Mouse (Mus musculus) neural tube, embryonic 13.5 days (tissue): ENCODE measurements around the gene Atf6b. TPM values are rescaled to one million over a fixed set of nuclear protein-coding genes. Genes with fewer than 3 reads are reported as not detected.

Source experiments
- ATAC-seq: fragments of 200-750 bp; cut with Nextera tagmentation; 2 replicates; pipeline ENCODE4 v1.8.0; 2017; ENCODE audit warnings: low read depth, mild to moderate bottlenecking, moderate TSS enrichment, moderate library complexity
- H3K27ac ChIP-seq: fragments of 300-500 bp; sonication (generic); replicated peaks from 2 replicates; pipeline ENCODE4 v1.5.1; 2015; ENCODE audit warnings: moderate library complexity, mild to moderate bottlenecking, inconsistent platforms
- H3K27me3 ChIP-seq: fragments of 300-500 bp; sonication (generic); 2 replicates; pipeline ENCODE4 v1.6.1; 2015; ENCODE audit warnings: mild to moderate bottlenecking, inconsistent platforms
- H3K36me3 ChIP-seq: fragments of 300-500 bp; sonication (generic); 2 replicates; pipeline ENCODE4 v1.6.1; 2015; ENCODE audit warnings: mild to moderate bottlenecking, inconsistent platforms
- H3K4me1 ChIP-seq: fragments of 300-500 bp; sonication (generic); replicated peaks from 2 replicates; pipeline ENCODE4 v1.6.1; 2015; ENCODE audit warnings: inconsistent platforms
- H3K4me2 ChIP-seq: fragments of 300-500 bp; sonication (generic); 2 replicates; pipeline ENCODE4 v1.6.1; 2015; ENCODE audit warnings: inconsistent platforms, mild to moderate bottlenecking, moderate library complexity
- H3K4me3 ChIP-seq: fragments of 300-500 bp; sonication (generic); 2 replicates; pipeline ENCODE4 v1.5.1; 2015; ENCODE audit warnings: mild to moderate bottlenecking, inconsistent platforms
- H3K9ac ChIP-seq: fragments of 300-500 bp; sonication (generic); 2 replicates; pipeline ENCODE4 v1.6.1; 2015; ENCODE audit warnings: moderate library complexity, mild to moderate bottlenecking, inconsistent platforms
- H3K9me3 ChIP-seq: fragments of 300-500 bp; sonication (generic); 2 replicates; pipeline ENCODE4 v1.6.1; 2016; ENCODE audit warnings: inconsistent platforms
- WGBS: fragments of 180-500 bp; shearing (Covaris S2); methylation state at CpG from one replicate; pipeline ENCODE4 v1.1.7; 2015; 5-methylcytosine and 5-hydroxymethylcytosine counted together
- polyA plus RNA-seq: library from polyadenylated mRNA; unstranded; fragments of >200 nt; fragmentation: Nextera tagmentation; extraction: Ambion mirVana; gene quantifications from 2 replicates; pipeline ENCODE4 v1.2.1, GENCODE M21; 2015

Gene Atf6b
- polyA plus RNA-seq, 1 experiment from 2014 or later: 106 TPM

DNA sequence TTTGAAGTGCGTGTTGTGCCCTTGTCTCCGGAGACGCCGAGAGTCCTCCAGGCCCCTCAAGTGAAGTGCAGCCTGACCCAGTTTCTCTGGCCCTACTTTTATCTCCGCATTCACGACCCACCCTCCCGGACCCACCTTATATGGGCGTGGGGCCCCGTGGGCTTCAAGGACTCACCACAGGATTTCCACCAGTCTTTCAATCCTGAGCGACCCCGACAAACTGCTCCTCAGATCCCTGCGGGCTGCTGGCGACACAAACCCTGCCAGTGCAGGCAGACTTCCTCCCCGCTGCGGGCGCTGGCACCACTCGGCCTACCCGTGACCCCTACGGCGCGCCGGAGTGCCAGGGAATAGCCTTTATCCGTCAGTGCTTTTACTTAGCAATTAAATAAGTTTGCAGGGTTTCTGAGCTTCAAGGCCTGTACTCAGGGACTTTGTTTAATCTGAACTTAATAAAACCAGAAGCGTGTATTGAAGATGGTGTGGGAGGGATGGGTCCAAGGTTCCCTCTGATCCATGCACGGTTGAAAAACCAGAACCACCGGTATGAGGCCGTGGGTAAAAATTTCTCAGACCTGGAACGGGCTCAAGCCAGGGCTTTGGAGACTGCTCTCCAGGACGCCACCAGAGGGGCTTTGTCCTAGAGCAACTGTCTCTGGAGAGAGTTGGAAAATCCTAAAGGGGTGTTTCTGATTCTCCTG, 18.9 kb upstream of the Atf6b start, which contains the start of gene Ppt2:
TSS of gene Ppt2 (minus strand) at position 568 of the 701 bp plus-strand sequence.
- WGBS: 7% methylated on average over 29 of the region's 29 CpGs
- Histone ChIP-seq H3K27me3 (peaks cover 36% of the 10 kb centered on the region), H3K9me3 (no peaks in the 10 kb centered on the region), H3K4me1 (peaks cover 61% of the 10 kb centered on the region), H3K9ac (peak within 1 kb of the TSS; percentile 80), H3K4me3 (peak within 1 kb of the TSS; percentile 74), H3K4me2 (peak within 1 kb of the TSS; percentile 75), H3K27ac (peak within 1 kb of the TSS; percentile 94), H3K36me3 (peaks cover 13% of the 10 kb centered on the region)
- ATAC-seq: peak; percentile 6; the same call in 1 of the 2 replicates

DNA sequence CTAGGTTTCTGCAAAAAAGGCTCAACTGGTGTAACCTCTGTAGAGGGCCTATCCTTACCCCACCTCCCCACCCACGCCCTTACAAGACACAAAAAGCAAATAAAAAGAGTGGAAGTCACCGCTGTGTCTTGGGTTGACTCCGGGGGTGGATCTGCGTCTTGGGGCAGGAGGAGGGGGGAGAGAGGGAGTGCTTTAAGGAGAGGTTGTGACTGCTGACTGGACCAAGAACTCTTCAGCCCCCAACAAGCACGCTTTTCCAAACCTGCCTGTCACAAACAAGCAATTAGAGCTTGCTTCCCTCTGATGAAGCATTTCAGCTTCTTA, 18.3 kb upstream of the Atf6b start:
- ATAC-seq: no peak
- H3K4me3 ChIP-seq: peak overlapping the region; percentile 74
- H3K4me2 ChIP-seq: peak overlapping the region; percentile 75
- peaks cover 61% of the 10 kb centered on the region for H3K4me1 ChIP-seq
- no peaks in the 10 kb centered on the region for H3K9me3 ChIP-seq
- peaks cover 8% of the 10 kb centered on the region; the same call in 1 of the 2 replicates for H3K36me3 ChIP-seq
- H3K27ac ChIP-seq: peak overlapping the region; percentile 94
- peaks cover 41% of the 10 kb centered on the region for H3K27me3 ChIP-seq
- WGBS: 18% methylated on average over 5 of the region's 5 CpGs
- peak overlapping the region; percentile 80 for H3K9ac ChIP-seq

DNA sequence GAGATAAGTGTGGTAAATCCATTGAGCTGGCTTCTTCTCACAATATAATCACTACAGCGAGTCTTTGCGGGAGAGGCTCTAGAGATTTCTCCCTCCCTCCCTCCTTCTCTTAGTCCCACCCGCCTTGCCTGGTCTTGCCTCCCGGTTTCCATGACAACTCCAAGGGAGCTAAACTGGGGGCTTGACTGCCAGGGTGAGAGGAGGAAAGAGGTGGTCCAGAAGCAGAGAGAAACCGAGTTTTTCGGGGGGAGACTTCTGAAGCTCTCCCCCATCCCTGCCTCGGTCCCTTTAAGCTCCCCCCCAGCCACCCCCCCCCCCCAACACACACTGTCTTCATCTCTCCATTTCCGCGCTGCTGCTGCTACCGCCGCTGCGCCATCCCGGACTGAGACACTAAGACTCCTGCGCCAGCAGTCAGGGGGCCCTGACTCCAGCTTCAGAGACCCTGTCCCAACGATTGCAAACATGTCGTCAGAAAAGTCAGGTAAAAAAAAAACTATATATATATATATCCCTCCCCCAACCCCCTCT, 17.7 kb upstream of the Atf6b start, which contains the start of gene Prrt1:
TSS of gene Prrt1 (plus strand) at position 313 of the 531 bp plus-strand sequence.
- H3K36me3 ChIP-seq: peaks cover 5% of the 10 kb centered on the region; the same call in 1 of the 2 replicates
- peak within 1 kb of the TSS; percentile 74 for H3K4me3 ChIP-seq
- peaks cover 61% of the 10 kb centered on the region for H3K4me1 ChIP-seq
- peak within 1 kb of the TSS; percentile 94 for H3K27ac ChIP-seq
- peak within 1 kb of the TSS; percentile 80 for H3K9ac ChIP-seq
- peak; percentile 19; the same call in 1 of the 2 replicates for ATAC-seq
- 2% methylated on average over 16 of the region's 16 CpGs for WGBS
- H3K4me2 ChIP-seq: peak within 1 kb of the TSS; percentile 75
- H3K9me3 ChIP-seq: no peaks in the 10 kb centered on the region
- H3K27me3 ChIP-seq: peaks cover 47% of the 10 kb centered on the region

DNA sequence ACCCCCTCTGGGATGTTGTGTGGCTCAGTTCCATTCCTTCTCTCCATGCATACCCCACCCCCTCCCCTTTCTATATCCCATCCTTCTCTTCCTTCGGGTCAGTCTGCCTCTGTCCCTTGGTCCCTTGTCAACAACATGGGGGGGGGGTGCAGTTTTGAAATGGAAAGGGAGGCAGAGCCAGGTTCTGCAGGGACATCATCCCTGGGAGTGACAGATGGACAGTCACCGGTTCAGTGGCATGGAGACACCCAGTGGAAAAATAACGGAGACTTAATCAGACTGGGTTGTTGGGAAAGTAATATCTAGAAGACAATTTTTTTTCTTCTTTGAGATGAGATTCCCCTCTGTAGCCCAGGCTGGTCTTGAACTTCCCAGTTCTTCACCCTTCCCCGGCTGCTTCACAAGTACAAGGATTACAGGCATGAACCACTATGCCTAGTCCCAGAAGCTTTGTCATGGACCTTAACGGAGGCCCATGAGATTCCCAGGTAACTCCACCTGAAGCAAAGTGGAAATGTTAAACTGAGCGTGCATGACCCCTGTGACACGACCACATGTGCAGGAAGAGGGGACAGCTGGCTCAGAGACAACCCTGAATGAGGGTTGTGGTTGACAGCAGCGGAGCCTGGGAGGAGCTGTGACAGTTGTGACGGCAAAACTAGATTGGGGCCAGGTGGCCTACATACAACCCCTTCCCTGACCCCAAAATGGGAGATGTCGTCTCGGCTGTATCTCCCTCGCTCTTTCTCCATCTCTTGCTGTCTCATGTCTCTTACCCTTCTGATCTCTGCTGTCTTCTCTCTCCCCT, 16.9 kb upstream of the Atf6b start:
- Histone ChIP-seq H3K4me1 (peaks cover 61% of the 10 kb centered on the region), H3K27ac (0 out of 2 replicates have a peak overlapping the region, but pooled peaks have one; percentile 94), H3K27me3 (peaks cover 47% of the 10 kb centered on the region), H3K9ac (peak overlapping the region; percentile 80), H3K4me3 (peak overlapping the region; percentile 74), H3K4me2 (peak overlapping the region; percentile 75), H3K36me3 (peaks cover 4% of the 10 kb centered on the region; the same call in 1 of the 2 replicates), H3K9me3 (no peaks in the 10 kb centered on the region)
- WGBS: 17% methylated on average over 12 of the region's 12 CpGs
- no peak for ATAC-seq

DNA sequence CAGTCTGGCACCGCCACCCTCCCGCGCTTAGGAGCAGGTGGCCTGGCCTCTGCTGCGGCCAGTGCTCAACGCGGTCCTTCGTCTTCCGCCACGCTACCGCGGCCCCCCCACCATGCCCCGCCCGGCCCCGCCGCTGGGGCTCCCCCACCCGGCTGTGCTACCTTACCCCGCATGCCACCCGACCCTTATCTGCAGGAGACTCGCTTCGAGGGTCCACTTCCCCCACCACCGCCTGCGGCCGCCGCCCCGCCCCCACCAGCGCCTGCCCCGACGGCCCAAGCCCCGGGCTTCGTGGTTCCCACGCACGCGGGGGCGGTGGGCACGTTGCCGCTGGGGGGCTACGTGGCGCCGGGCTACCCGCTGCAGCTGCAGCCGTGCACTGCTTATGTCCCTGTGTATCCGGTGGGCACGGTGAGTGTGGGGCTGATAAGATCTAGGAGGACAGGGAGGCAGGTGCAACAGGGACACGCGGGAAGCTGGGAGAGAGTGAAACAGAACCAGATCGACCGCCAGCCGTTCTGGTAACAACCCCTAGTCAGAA, 16.1 kb upstream of the Atf6b start:
- ATAC-seq: no peak
- H3K9me3 ChIP-seq: no peaks in the 10 kb centered on the region
- H3K36me3 ChIP-seq: no peaks in the 10 kb centered on the region
- 3% methylated on average over 42 of the region's 48 CpGs for WGBS
- peaks cover 58% of the 10 kb centered on the region for H3K4me1 ChIP-seq
- peak overlapping the region; percentile 75 for H3K4me2 ChIP-seq
- peak overlapping the region; percentile 55 for H3K9ac ChIP-seq
- H3K27ac ChIP-seq: no peak overlapping the region
- H3K4me3 ChIP-seq: peak overlapping the region; percentile 74
- H3K27me3 ChIP-seq: peaks cover 47% of the 10 kb centered on the region

DNA sequence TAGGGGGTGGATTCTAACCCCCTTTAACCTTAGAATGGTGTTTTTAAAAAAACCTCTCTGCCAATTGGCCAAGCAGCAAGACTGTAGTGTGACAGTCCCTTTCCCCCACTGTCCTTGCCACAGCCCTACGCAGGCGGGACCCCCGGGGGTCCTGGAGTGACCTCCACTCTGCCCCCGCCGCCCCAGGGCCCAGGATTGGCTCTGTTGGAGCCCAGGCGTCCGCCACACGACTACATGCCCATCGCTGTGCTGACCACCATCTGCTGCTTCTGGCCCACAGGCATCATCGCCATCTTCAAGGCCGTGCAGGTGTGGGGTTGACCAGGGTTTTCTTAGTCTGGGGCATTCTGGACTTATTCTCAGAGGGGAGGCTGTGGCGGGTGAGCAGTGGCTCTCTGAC, 15.3 kb upstream of the Atf6b start:
- H3K4me3 ChIP-seq: peak overlapping the region; percentile 74
- ATAC-seq: no peak
- H3K9ac ChIP-seq: peak overlapping the region; percentile 67
- H3K27ac ChIP-seq: no peak overlapping the region
- peak overlapping the region; percentile 75 for H3K4me2 ChIP-seq
- H3K36me3 ChIP-seq: no peaks in the 10 kb centered on the region
- H3K9me3 ChIP-seq: no peaks in the 10 kb centered on the region
- H3K27me3 ChIP-seq: peaks cover 47% of the 10 kb centered on the region
- 3% methylated on average over 12 of the region's 12 CpGs for WGBS
- H3K4me1 ChIP-seq: peaks cover 50% of the 10 kb centered on the region

DNA sequence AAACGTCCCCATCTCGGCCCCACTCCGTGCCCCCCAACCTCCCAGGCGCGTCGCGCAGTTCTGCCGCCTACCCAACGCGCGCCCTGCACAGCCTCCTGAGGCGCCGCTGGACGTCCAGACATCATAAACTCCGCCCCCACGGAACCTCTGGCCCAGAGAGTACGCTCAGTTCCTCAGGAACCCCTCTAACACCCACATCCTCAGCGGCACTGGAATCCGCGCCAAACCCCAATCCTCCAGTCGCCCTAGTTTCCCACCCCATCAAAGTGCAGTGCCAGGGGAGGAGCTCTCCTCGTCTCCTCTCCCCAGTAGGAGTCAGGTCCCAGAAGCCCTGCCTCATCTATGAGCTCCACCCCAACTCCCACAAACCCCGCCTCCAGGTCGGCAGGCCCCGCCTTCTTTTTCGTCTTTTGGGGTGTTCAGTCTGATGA, 14.7 kb upstream of the Atf6b start:
- Histone ChIP-seq H3K4me2 (peak overlapping the region; percentile 75), H3K36me3 (no peaks in the 10 kb centered on the region), H3K9ac (peak overlapping the region; percentile 67), H3K9me3 (no peaks in the 10 kb centered on the region), H3K4me1 (peaks cover 49% of the 10 kb centered on the region), H3K27ac (no peak overlapping the region), H3K27me3 (peaks cover 51% of the 10 kb centered on the region), H3K4me3 (peak overlapping the region; percentile 74)
- ATAC-seq: no peak
- WGBS: 1% methylated on average over 26 of the region's 26 CpGs

DNA sequence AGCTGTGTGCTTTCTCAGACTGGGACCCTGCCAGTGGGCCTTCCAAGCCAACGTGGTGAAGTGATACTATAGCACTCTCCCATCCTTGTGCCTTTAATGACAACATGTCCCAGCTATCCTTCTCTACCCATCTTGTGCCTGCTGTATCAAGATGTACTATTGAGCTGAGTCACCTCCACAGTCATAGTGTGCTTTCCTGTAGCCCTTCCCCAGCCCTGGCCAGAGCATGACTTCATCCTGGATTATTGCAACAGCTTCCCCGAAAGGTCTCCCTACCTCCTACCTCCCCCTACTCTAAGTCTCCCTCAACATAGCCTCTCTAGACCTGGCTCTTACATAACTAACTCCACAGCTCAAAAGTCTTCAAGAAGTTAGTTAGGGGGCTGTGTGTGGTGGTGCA, 11.3 kb upstream of the Atf6b start:
- Histone ChIP-seq H3K4me1 (peaks cover 27% of the 10 kb centered on the region), H3K9me3 (no peaks in the 10 kb centered on the region), H3K9ac (no peak overlapping the region), H3K4me2 (no peak overlapping the region), H3K27ac (no peak overlapping the region), H3K27me3 (peaks cover 39% of the 10 kb centered on the region), H3K4me3 (no peak overlapping the region), H3K36me3 (no peaks in the 10 kb centered on the region)
- 72% methylated on average over 2 of the region's 2 CpGs for WGBS
- no peak for ATAC-seq

DNA sequence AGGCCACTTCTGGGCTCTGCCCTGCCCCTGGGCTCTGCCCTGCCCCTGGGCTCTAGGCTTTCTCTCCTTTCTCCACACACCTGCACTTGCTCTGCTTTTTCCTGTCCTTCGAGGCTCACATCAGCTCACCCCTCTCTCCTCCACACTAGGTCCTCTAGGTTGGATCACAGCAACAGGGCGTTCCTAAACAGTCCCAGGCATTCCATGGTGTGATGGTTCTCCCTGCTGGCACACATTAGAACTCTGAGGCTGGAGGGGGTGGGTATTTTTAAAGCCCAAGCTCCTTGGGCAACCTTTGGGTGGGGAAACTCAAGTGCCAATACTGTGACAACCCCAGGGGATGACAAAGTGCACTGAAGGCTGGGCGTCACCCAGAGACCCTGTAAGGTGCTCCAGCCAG, 9.5 kb upstream of the Atf6b start:
- Histone ChIP-seq H3K27ac (no peak overlapping the region), H3K4me1 (peaks cover 17% of the 10 kb centered on the region), H3K4me2 (no peak overlapping the region), H3K36me3 (no peaks in the 10 kb centered on the region), H3K27me3 (peaks cover 21% of the 10 kb centered on the region), H3K4me3 (no peak overlapping the region), H3K9me3 (no peaks in the 10 kb centered on the region), H3K9ac (no peak overlapping the region)
- WGBS: 67% methylated on average over 3 of the region's 3 CpGs
- no peak for ATAC-seq

DNA sequence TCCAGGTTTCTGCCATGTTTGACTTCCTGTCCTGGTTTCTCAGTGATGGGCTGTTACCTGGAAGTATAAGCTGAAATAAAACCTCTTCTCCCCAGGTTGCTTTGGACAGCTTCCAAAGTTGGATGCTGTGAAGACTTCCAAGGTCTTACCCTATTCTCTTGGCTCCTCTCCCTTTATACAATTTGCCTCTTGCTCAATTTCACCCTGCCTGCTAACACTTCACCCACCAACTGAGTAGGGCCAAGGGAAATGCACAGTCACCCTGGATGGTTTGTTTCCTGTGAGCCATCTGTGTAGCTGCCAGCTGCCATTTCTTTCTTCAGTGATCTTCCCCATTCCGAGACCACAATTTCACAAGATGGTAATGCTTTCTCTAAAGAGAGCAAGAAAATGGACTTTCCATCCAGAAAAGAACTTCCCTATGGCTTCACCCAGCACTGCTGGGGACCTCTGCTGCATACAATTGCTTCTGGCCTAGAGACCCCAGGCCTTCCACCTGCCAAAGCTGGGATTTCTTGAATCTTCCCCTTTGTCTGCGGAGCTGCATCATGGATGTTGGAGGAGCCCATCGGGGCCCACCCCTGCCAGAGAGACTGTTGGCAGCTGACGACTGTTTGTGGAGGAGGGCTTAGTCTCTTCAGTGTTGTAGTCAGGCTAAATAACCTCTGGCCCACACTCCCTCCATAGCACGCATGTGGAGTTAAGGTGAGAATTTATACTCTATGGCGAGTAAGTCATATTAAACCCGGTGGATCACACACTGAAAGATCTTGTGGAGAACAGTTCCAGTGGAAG, 7.3 kb upstream of the Atf6b start:
- peaks cover 21% of the 10 kb centered on the region for H3K4me1 ChIP-seq
- no peaks in the 10 kb centered on the region for H3K9me3 ChIP-seq
- no peak overlapping the region for H3K4me2 ChIP-seq
- H3K27me3 ChIP-seq: peaks cover 4% of the 10 kb centered on the region; the same call in 1 of the 2 replicates
- no peak overlapping the region for H3K27ac ChIP-seq
- WGBS: 87% methylated on average over 7 of the region's 7 CpGs
- H3K9ac ChIP-seq: no peak overlapping the region
- H3K36me3 ChIP-seq: no peaks in the 10 kb centered on the region
- no peak overlapping the region for H3K4me3 ChIP-seq
- ATAC-seq: no peak
